Mouse (Mus musculus): ENCODE measurements around the gene Vgll3.

DNA sequence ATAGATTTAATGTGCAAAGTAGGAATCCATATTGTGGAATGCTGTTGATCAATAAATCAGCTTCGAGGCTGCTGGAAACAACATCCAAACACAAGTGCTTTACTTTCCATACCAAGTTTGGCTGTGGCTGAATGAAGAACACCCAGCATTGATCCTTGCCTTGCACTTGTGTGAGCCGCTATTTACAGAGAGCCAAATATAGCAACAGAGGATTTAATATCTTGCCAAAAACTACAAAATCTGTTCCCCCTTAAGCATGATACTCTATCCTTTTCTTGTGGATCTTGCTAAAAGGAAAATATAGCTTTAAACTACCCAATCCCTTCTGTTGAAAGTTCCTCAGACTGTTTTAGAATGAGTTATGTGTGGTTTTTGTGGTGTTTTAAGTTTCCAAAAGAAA lies 52.9 kb downstream of the Vgll3 start:
- TF ChIP-seq POLR2A (IDR thresholded peaks at IDR 0.05; ENCODE audit: control insufficient read depth, low read depth, low read length): no peak
- no peak for TF ChIP-seq CTCF (IDR thresholded peaks at IDR 0.05; ENCODE audit: control insufficient read depth, insufficient read depth, insufficient replicate concordance, low read depth, low read length)
